Comparison of ENCODE assay signal across 23 mouse cellular contexts in genomic region chr12:86660466-86660865, GRCm38 (mm10). TPM values are rescaled to one million over a fixed set of nuclear protein-coding genes. Genes with fewer than 3 reads are reported as not detected.
DNase-seq lines count a peak whose midpoint lies in the region; ATAC-seq and TF ChIP-seq lines count a peak whose summit lies in the region.
"Had no signal": no experiment of that assay in that cellular context is flagged by ENCODE, and none has a peak within 500 bp of the region (broad histone marks: within the 10 kb centered on the region; RNA-seq: fewer than 3 reads in every experiment).

No protein-coding gene starts in this region.

- WGBS in hindbrain, embryonic 14.5 days, result 79% methylated on average over 2 of the region's 2 CpGs
- 73% methylated on average over 2 of the region's 2 CpGs for WGBS in hindbrain, postnatal 0 days
- WGBS in midbrain, embryonic 15.5 days, result 91% methylated on average over 2 of the region's 2 CpGs
- 85% methylated on average over 2 of the region's 2 CpGs for WGBS in midbrain, embryonic 10.5 days

- H3K4me3 ChIP-seq in hindbrain, embryonic 14.5 days (replicated peaks; ENCODE audit: low read length), result no peak overlapping the region
- no peak overlapping the region for H3K4me3 ChIP-seq in hindbrain, postnatal 0 days (ENCODE audit: low read length)
- no peak overlapping the region for H3K4me3 ChIP-seq in midbrain, embryonic 15.5 days
- H3K4me3 ChIP-seq in midbrain, embryonic 10.5 days, result no peak overlapping the region
- H3K4me3 ChIP-seq: embryonic facial prominence, embryonic 10.5 days; embryonic facial prominence, embryonic 13.5 days; erythroblast, embryonic 14.5 days; forebrain, embryonic 12.5 days; forebrain, embryonic 15.5 days; heart, adult 2 months; hindbrain, embryonic 15.5 days; intestine, embryonic 15.5 days had no signal

- H3K4me2 ChIP-seq in hindbrain, embryonic 14.5 days (replicated peaks), result no peak overlapping the region
- no peak overlapping the region for H3K4me2 ChIP-seq in hindbrain, postnatal 0 days (ENCODE audit: low read depth, low read length)
- no peak overlapping the region for H3K4me2 ChIP-seq in midbrain, embryonic 15.5 days
- H3K4me2 ChIP-seq: embryonic facial prominence, embryonic 13.5 days; forebrain, embryonic 12.5 days; forebrain, embryonic 15.5 days; heart, embryonic 11.5 days; hindbrain, embryonic 15.5 days; intestine, embryonic 15.5 days had no signal

- no peak for TF ChIP-seq CTCF in hindbrain, postnatal 0 days (IDR thresholded peaks at IDR 0.05; ENCODE audit: low read depth)

- H3K36me3 ChIP-seq in hindbrain, embryonic 14.5 days (replicated peaks; ENCODE audit: control insufficient read depth, insufficient read depth), result no peaks in the 10 kb centered on the region
- no peaks in the 10 kb centered on the region for H3K36me3 ChIP-seq in hindbrain, postnatal 0 days (ENCODE audit: insufficient read depth, low read length)
- no peaks in the 10 kb centered on the region for H3K36me3 ChIP-seq in midbrain, embryonic 15.5 days (replicated peaks)
- H3K36me3 ChIP-seq in midbrain, embryonic 10.5 days, result no peaks in the 10 kb centered on the region
- H3K36me3 ChIP-seq: embryonic facial prominence, embryonic 10.5 days; embryonic facial prominence, embryonic 13.5 days; forebrain, embryonic 12.5 days; forebrain, embryonic 15.5 days; hindbrain, embryonic 15.5 days; intestine, embryonic 15.5 days had no signal

- DNase-seq in cerebellum, adult 9-11 months, result peak; percentile 24
- no peak for DNase-seq in hindbrain, embryonic 14.5 days (ENCODE audit: low spot score)
- DNase-seq in hindbrain, postnatal 0 days (ENCODE audit: low spot score), result no peak
- DNase-seq in midbrain, embryonic 10.5 days (ENCODE audit: low spot score), result no peak
- DNase-seq: adrenal gland, adult 8-10 months; adrenal gland, postnatal 25 days; cerebellum, adult 11 months; cerebellum, postnatal 10 days; cerebellum, postnatal 36 days; embryo, embryonic 11 days; gastrocnemius, postnatal 25 days; heart, adult 2 months had no signal

- H3K9me3 ChIP-seq in hindbrain, embryonic 14.5 days (ENCODE audit: control insufficient read depth, low read length), result no peaks in the 10 kb centered on the region
- no peaks in the 10 kb centered on the region for H3K9me3 ChIP-seq in hindbrain, postnatal 0 days (ENCODE audit: low read length)
- H3K9me3 ChIP-seq in midbrain, embryonic 15.5 days, result no peaks in the 10 kb centered on the region
- H3K9me3 ChIP-seq in midbrain, embryonic 10.5 days (replicated peaks), result no peaks in the 10 kb centered on the region
- H3K9me3 ChIP-seq: embryonic facial prominence, embryonic 10.5 days; embryonic facial prominence, embryonic 13.5 days; forebrain, embryonic 12.5 days; forebrain, embryonic 15.5 days; hindbrain, embryonic 15.5 days; intestine, embryonic 15.5 days had no signal

- peak overlapping the region; percentile 43; the same call in 1 of the 2 replicates for H3K27ac ChIP-seq in hindbrain, embryonic 14.5 days
- no peak overlapping the region for H3K27ac ChIP-seq in hindbrain, postnatal 0 days
- 0 out of 2 replicates have a peak overlapping the region, but pooled peaks have one; percentile 3 for H3K27ac ChIP-seq in midbrain, embryonic 15.5 days
- no peak overlapping the region; the same call in 1 of the 2 replicates for H3K27ac ChIP-seq in midbrain, embryonic 10.5 days (replicated peaks)
- H3K27ac ChIP-seq: embryonic facial prominence, embryonic 13.5 days; forebrain, embryonic 12.5 days; heart, adult 2 months; intestine, embryonic 15.5 days had no signal

- H3K4me1 ChIP-seq in hindbrain, embryonic 14.5 days (replicated peaks; ENCODE audit: control insufficient read depth, insufficient read depth, low read length), result peaks cover 12% of the 10 kb centered on the region
- H3K4me1 ChIP-seq in hindbrain, postnatal 0 days (ENCODE audit: insufficient read depth, low read length), result peaks cover 8% of the 10 kb centered on the region
- H3K4me1 ChIP-seq in midbrain, embryonic 15.5 days, result peaks cover 8% of the 10 kb centered on the region
- peaks cover 18% of the 10 kb centered on the region for H3K4me1 ChIP-seq in midbrain, embryonic 10.5 days
- H3K4me1 ChIP-seq: embryonic facial prominence, embryonic 13.5 days; intestine, embryonic 15.5 days had no signal

- no peaks in the 10 kb centered on the region for H3K27me3 ChIP-seq in hindbrain, embryonic 14.5 days (ENCODE audit: control insufficient read depth, insufficient read depth, low read length)
- no peaks in the 10 kb centered on the region for H3K27me3 ChIP-seq in hindbrain, postnatal 0 days (ENCODE audit: insufficient read depth, low read length)
- no peaks in the 10 kb centered on the region for H3K27me3 ChIP-seq in midbrain, embryonic 15.5 days (replicated peaks)
- no peaks in the 10 kb centered on the region for H3K27me3 ChIP-seq in midbrain, embryonic 10.5 days (ENCODE audit: low read depth, poor library complexity, severe bottlenecking)
- H3K27me3 ChIP-seq: embryonic facial prominence, embryonic 13.5 days; forebrain, embryonic 15.5 days; hindbrain, embryonic 15.5 days; intestine, embryonic 15.5 days had no signal

- ATAC-seq in cerebellum, adult (ENCODE audit: insufficient number of reproducible peaks, low FRiP score, low TSS enrichment), result no peak
- ATAC-seq in hindbrain, embryonic 14.5 days (ENCODE audit: low FRiP score), result no peak
- no peak for ATAC-seq in hindbrain, postnatal 0 days
- ATAC-seq in midbrain, embryonic 15.5 days (replicated peaks), result no peak
- ATAC-seq: activated CD4-positive, CD25-positive, alpha-beta regulatory T cell, adult 4 months; forebrain, embryonic 15.5 days; intestine, embryonic 15.5 days had no signal

- H3K9ac ChIP-seq in hindbrain, embryonic 14.5 days, result no peak overlapping the region
- no peak overlapping the region for H3K9ac ChIP-seq in hindbrain, postnatal 0 days (replicated peaks; ENCODE audit: low read length)
- H3K9ac ChIP-seq in midbrain, embryonic 15.5 days, result no peak overlapping the region
- H3K9ac ChIP-seq: embryonic facial prominence, embryonic 13.5 days; forebrain, embryonic 12.5 days; forebrain, embryonic 15.5 days; hindbrain, embryonic 15.5 days; intestine, embryonic 15.5 days had no signal

RNA-seq across cellular contexts. Expression of gene Vash1, which starts 18.0 kb away (rescaled TPM):
- 27.5 and 31.2 TPM in 2 replicates for polyA plus RNA-seq in hindbrain, embryonic 14.5 days (2014; fragmentation: Nextera tagmentation; extraction: Ambion mirVana)
- total RNA-seq in hindbrain, postnatal 0 days (2014; rRNA removed), result 109 and 114 TPM in 2 replicates
- 25.0 and 26.5 TPM in 2 replicates for polyA plus RNA-seq in hindbrain, postnatal 0 days (2015; fragmentation: Nextera tagmentation; extraction: Ambion mirVana)
- 36.6 and 41.6 TPM in 2 replicates for polyA plus RNA-seq in midbrain, embryonic 15.5 days (2015; fragmentation: Nextera tagmentation; extraction: Ambion mirVana)
- 17.5 and 22.3 TPM in 2 replicates for polyA plus RNA-seq in midbrain, embryonic 10.5 days (2016; fragmentation: Nextera tagmentation; extraction: Ambion mirVana)
- polyA plus RNA-seq: erythroblast, embryonic 14.5 days had no signal

Comparison
In these comparisons a context has a peak if more than half of its experiments do, and no peak if none do; other contexts are left out.
1. H3K27ac ChIP-seq: peak in hindbrain, embryonic 14.5 days (single experiment) and midbrain, embryonic 15.5 days (single experiment); none in hindbrain, postnatal 0 days (single experiment) and midbrain, embryonic 10.5 days (single experiment).